Mouse (Mus musculus) myocyte (in vitro differentiated cells): ENCODE measurements around the gene Wdr54. TPM values are rescaled to one million over a fixed set of nuclear protein-coding genes. Genes with fewer than 3 reads are reported as not detected.
A peak's percentile ranks its signal among the peaks of the same experiment; 100 is the strongest.

Experiments used
- H3K27me3 ChIP-seq: one replicate; pipeline ENCODE4 v1.6.1; 2011; ENCODE audit not compliant: control insufficient read depth, insufficient read depth, insufficient read length
- H3K36me3 ChIP-seq: one replicate; pipeline ENCODE4 v1.6.1; 2011; ENCODE audit not compliant: control insufficient read depth, insufficient read depth
- H3K4me2 ChIP-seq: one replicate; pipeline ENCODE4 v1.6.1; 2011; ENCODE audit warnings: low read depth, control low read depth
- H3K4me3 ChIP-seq: one replicate; pipeline ENCODE4 v1.5.1; 2011; ENCODE audit warnings: mild to moderate bottlenecking, control low read depth, moderate library complexity
- H3K79me2 ChIP-seq: one replicate; pipeline ENCODE4 v1.6.1; 2011; ENCODE audit not compliant: control insufficient read depth, insufficient read depth
- H3ac ChIP-seq: one replicate; pipeline ENCODE4 v1.6.1; 2011; ENCODE audit not compliant: control insufficient read depth, insufficient read length
- CEBPB ChIP-seq: IDR thresholded peaks from 2 replicates; pipeline ENCODE4 v1.6.1; 2011; ENCODE audit warnings: mild to moderate bottlenecking, moderate library complexity; ENCODE audit not compliant: poor library complexity, insufficient read depth, severe bottlenecking
- E2F4 ChIP-seq: IDR thresholded peaks from one replicate; pipeline ENCODE4 v1.6.1; 2011; ENCODE audit warnings: mild to moderate bottlenecking, control low read depth, moderate library complexity; ENCODE audit not compliant: insufficient read depth
- MAX ChIP-seq: IDR thresholded peaks from one replicate; pipeline ENCODE4 v1.6.1; 2011; ENCODE audit warnings: low read depth, mild to moderate bottlenecking, control low read depth
- MYOD1 ChIP-seq, 3 experiments: IDR thresholded peaks; one replicate each; pipeline ENCODE4 v1.6.1; 2011; ENCODE audit warnings: control low read depth in 2 of 3, low read depth in 2 of 3, mild to moderate bottlenecking in 2 of 3, moderate library complexity in 1 of 3; ENCODE audit not compliant: insufficient read length in 2 of 3, control insufficient read depth in 1 of 3
- MYOG ChIP-seq, 3 experiments: IDR thresholded peaks; one replicate each; pipeline ENCODE4 v1.6.1; 2011; ENCODE audit warnings: control low read depth in 2 of 3, low read depth in 2 of 3, mild to moderate bottlenecking in 2 of 3; ENCODE audit not compliant: insufficient read length in 2 of 3, control insufficient read depth in 1 of 3, insufficient read depth in 1 of 3
- POLR2A ChIP-seq: IDR thresholded peaks from one replicate; pipeline ENCODE4 v1.6.1; 2011; ENCODE audit warnings: low read depth, mild to moderate bottlenecking, control low read depth, moderate library complexity; ENCODE audit not compliant: insufficient read length
- POLR2AphosphoS2 ChIP-seq: IDR thresholded peaks from one replicate; pipeline ENCODE4 v1.6.1; 2011; ENCODE audit warnings: low read depth, control low read depth; ENCODE audit not compliant: insufficient read length
- REST ChIP-seq: IDR thresholded peaks from one replicate; pipeline ENCODE4 v1.6.1; 2011; ENCODE audit warnings: mild to moderate bottlenecking, control low read depth, moderate library complexity; ENCODE audit not compliant: insufficient read depth, insufficient read length
- SRF ChIP-seq: IDR thresholded peaks from one replicate; pipeline ENCODE4 v1.6.1; 2011; ENCODE audit warnings: low read depth; ENCODE audit not compliant: control insufficient read depth, insufficient read length
- TCF12 ChIP-seq: IDR thresholded peaks from one replicate; pipeline ENCODE4 v1.6.1; 2011; ENCODE audit warnings: mild to moderate bottlenecking, control low read depth; ENCODE audit not compliant: poor library complexity, insufficient read depth, severe bottlenecking
- TCF3 ChIP-seq: IDR thresholded peaks from one replicate; pipeline ENCODE4 v1.6.1; 2011; ENCODE audit warnings: low read depth, control low read depth; ENCODE audit not compliant: insufficient read length
- USF1 ChIP-seq: IDR thresholded peaks from one replicate; pipeline ENCODE4 v1.6.1; 2011; ENCODE audit warnings: low read depth, mild to moderate bottlenecking, control low read depth, moderate library complexity
- polyA plus RNA-seq: library from polyadenylated mRNA; unstranded; fragments of >200 nt; fragmentation: generic; extraction: Trizol; gene quantifications from one replicate; pipeline ENCODE4 v1.2.1, GENCODE M21; 2012; ENCODE audit warnings: missing spikeins

Wdr54 gene
- polyA plus RNA-seq, 1 experiment = 12.3 TPM

DNA sequence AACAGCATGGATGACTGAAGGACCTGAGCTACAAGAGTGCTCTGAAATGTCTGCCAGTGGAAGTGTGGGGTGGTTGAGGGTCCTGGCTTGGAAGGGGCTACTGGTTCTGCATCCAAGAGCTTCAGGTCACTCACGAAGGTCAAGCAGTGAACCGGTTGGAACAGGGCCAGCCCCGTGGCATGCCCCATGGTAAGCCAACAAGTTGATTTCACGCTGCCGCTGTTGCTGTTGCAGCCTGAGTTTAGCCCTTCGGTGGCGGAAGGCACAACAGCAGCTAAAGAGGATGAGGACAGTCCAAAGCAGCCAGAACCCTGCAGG, 36.5 kb downstream of the Wdr54 start:
- TF ChIP-seq POLR2AphosphoS2 (peak; percentile 21), POLR2A (peak; percentile 9), MYOD1 (IDR thresholded peaks at IDR 0.05; ENCODE audit: control insufficient read depth in 1 of 3, insufficient read length in 2 of 3, low read depth in 2 of 3) (no peak)
- peak overlapping the region; percentile 100 for H3K4me2 ChIP-seq
- H3K36me3 ChIP-seq = no peaks in the 10 kb centered on the region
- H3K79me2 ChIP-seq = peaks cover 30% of the 10 kb centered on the region
- no peak overlapping the region for H3ac ChIP-seq
- no peaks in the 10 kb centered on the region for H3K27me3 ChIP-seq
- H3K4me3 ChIP-seq = peak overlapping the region; percentile 59

DNA sequence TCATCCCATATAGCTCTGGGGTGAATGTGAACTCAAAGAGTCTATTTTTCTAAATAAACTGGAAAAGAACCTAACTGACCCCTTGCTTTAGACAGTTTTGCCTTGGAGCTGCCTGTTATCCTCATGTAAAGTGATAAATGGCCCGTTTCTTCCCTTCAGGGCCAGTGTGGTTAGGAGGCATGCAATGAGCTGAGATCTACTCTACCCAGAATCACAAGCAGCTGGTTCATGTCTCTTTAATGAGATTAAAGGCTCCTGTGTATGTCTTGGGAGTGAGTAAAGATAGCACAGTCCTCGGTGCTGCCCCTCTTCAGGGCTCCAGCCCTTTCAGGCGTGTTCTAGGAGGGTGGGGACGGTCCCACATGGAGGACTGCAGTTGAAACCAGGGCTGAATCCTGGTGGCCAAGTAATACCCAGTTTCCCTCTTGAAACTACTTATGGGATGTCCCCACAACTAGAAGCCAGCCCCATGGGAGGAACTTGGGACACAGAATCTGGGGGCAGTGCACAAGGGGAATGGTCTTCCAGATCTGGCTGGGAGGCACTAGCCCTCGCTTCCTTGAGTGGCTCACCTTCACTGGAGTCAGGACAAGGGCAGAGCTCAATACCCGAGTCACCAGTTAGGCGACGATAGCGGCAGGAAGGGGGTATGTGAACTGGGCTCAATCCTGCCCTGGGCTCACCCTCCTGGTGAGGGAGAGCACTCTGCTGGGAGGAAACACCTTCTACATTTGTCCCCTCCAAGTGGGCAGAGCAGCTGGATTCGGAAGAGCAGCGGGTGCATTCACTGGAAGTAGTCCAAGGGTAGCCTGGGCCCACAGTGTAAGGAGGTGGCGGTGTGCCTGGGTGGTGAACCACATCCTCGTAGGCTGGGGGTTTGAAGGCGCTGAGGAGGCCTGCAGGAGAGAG, 37.1 kb downstream of the Wdr54 start:
- no peak overlapping the region for H3K4me3 ChIP-seq
- TF ChIP-seq MYOD1 (IDR thresholded peaks at IDR 0.05; ENCODE audit: control insufficient read depth in 1 of 3, insufficient read length in 2 of 3, low read depth in 2 of 3) = no peak
- TF ChIP-seq MAX = no peak
- no peak for TF ChIP-seq MYOG (IDR thresholded peaks at IDR 0.05; ENCODE audit: control insufficient read depth in 1 of 3, insufficient read depth in 1 of 3, insufficient read length in 2 of 3, low read depth in 2 of 3)
- TF ChIP-seq POLR2A = peak; percentile 1
- TF ChIP-seq TCF12 = no peak
- TF ChIP-seq SRF = no peak
- H3K36me3 ChIP-seq = no peaks in the 10 kb centered on the region
- H3K79me2 ChIP-seq = peaks cover 30% of the 10 kb centered on the region
- H3K4me2 ChIP-seq = peak overlapping the region; percentile 100
- H3K27me3 ChIP-seq = no peaks in the 10 kb centered on the region
- H3ac ChIP-seq = no peak overlapping the region

DNA sequence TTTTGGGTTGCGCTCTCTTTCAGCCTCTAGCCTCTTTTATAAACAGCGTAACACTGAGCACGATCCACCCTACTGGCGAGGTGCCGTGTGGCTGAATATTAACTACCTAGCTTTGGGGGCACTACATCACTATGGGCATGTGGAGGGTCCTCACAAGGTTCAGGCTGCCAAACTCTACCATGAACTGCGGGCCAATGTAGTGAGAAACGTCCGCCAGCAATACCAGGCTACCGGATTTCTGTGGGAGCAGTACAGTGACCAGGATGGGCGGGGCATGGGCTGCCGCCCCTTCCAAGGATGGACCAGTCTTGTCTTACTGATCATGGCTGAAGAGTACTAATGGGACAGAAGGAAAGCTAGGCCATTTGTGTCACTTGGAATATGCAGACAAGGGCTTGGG, 37.8 kb downstream of the Wdr54 start:
- Histone ChIP-seq H3K27me3 (no peaks in the 10 kb centered on the region), H3ac (no peak overlapping the region), H3K79me2 (peaks cover 27% of the 10 kb centered on the region), H3K36me3 (no peaks in the 10 kb centered on the region), H3K4me2 (no peak overlapping the region), H3K4me3 (no peak overlapping the region)
- TF ChIP-seq POLR2AphosphoS2 (peak; percentile 54), TCF12 (no peak), MYOG (IDR thresholded peaks at IDR 0.05; ENCODE audit: control insufficient read depth in 1 of 3, insufficient read depth in 1 of 3, insufficient read length in 2 of 3, low read depth in 2 of 3) (no peak), TCF3 (no peak), E2F4 (no peak), CEBPB (no peak), REST (no peak), MAX (no peak), POLR2A (peak; percentile 19)

DNA sequence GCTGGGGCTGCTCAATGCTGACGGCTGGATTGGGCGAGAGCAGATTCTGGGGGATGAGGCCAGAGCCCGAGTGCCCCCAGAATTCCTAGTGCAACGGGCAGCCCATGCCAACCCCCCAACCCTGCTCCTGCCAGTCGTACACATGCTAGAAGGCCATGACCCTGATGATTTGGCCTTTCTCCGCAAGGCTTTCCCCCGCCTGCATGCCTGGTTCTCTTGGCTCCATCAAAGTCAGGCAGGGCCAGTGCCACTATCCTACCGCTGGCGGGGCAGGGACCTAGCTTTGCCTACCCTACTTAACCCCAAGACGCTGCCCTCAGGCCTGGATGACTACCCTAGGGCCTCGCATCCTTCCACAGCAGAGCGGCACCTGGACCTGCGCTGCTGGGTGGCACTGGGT, 38.6 kb downstream of the Wdr54 start:
- no peak overlapping the region for H3ac ChIP-seq
- no peak overlapping the region for H3K4me3 ChIP-seq
- peak; percentile 62 for TF ChIP-seq POLR2AphosphoS2
- no peak for TF ChIP-seq MYOG (IDR thresholded peaks at IDR 0.05; ENCODE audit: control insufficient read depth in 1 of 3, insufficient read depth in 1 of 3, insufficient read length in 2 of 3, low read depth in 2 of 3)
- no peak for TF ChIP-seq USF1
- no peak for TF ChIP-seq TCF3
- TF ChIP-seq SRF = no peak
- no peak for TF ChIP-seq REST
- no peaks in the 10 kb centered on the region for H3K27me3 ChIP-seq
- H3K79me2 ChIP-seq = peaks cover 24% of the 10 kb centered on the region
- H3K4me2 ChIP-seq = no peak overlapping the region
- H3K36me3 ChIP-seq = no peaks in the 10 kb centered on the region

DNA sequence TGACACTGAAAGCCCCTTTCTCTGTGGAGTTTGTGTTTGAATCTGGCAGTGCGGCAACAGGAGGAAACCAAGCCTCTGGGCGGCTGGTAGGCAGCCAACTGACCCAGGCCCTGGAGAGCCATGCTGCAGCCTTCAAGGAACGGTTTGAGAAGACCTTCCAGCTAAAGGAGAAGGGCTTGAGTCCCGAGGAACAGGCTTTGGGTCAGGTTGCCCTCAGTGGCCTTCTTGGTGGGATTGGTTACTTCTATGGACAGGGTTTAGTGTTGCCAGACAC, 39.1 kb downstream of the Wdr54 start:
- H3K79me2 ChIP-seq = peaks cover 21% of the 10 kb centered on the region
- no peaks in the 10 kb centered on the region for H3K27me3 ChIP-seq
- no peak for TF ChIP-seq REST
- TF ChIP-seq USF1 = no peak
- no peak for TF ChIP-seq MYOG (IDR thresholded peaks at IDR 0.05; ENCODE audit: control insufficient read depth in 1 of 3, insufficient read depth in 1 of 3, insufficient read length in 2 of 3, low read depth in 2 of 3)
- no peak for TF ChIP-seq CEBPB
- no peaks in the 10 kb centered on the region for H3K36me3 ChIP-seq
- H3ac ChIP-seq = no peak overlapping the region
- no peak overlapping the region for H3K4me2 ChIP-seq
- no peak overlapping the region for H3K4me3 ChIP-seq
